Mouse (Mus musculus): ENCODE results near the gene Tspan31.

The Tspan31 gene

GRCm38 (mm10) chr10:127061085-127061484, 9.0 kb downstream of the Tspan31 start:
- no peak for TF ChIP-seq GATA4 (IDR thresholded peaks at IDR 0.05; ENCODE audit: insufficient replicate concordance, low read length)

GRCm38 (mm10) chr10:127059968-127060916, 9.8 kb downstream of the Tspan31 start, which contains the start of gene March9:
March9 (minus strand) TSS chr10:127060184.
- no peak for TF ChIP-seq GATA4 (IDR thresholded peaks at IDR 0.05; ENCODE audit: insufficient replicate concordance, low read length)

- TF ChIP-seq GATA4 (IDR thresholded peaks at IDR 0.05; ENCODE audit: insufficient replicate concordance, low read length) = no peak
Observed at GRCm38 (mm10) chr10:127059174-127059967, 10.7 kb downstream of the Tspan31 start.

GRCm38 (mm10) chr10:127058708-127059107, 11.4 kb downstream of the Tspan31 start:
- TF ChIP-seq GATA4 (IDR thresholded peaks at IDR 0.05; ENCODE audit: insufficient replicate concordance, low read length) = no peak

GRCm38 (mm10) chr10:127058161-127058560, 11.9 kb downstream of the Tspan31 start:
- no peak for TF ChIP-seq GATA4 (IDR thresholded peaks at IDR 0.05; ENCODE audit: insufficient replicate concordance, low read length)

- TF ChIP-seq GATA4 (IDR thresholded peaks at IDR 0.05; ENCODE audit: insufficient replicate concordance, low read length) = no peak
Observed at GRCm38 (mm10) chr10:127056490-127056889, 13.6 kb downstream of the Tspan31 start.

- TF ChIP-seq GATA4 (IDR thresholded peaks at IDR 0.05; ENCODE audit: insufficient replicate concordance, low read length) = no peak
Observed at GRCm38 (mm10) chr10:127055406-127055805, 14.7 kb downstream of the Tspan31 start.

- no peak for TF ChIP-seq GATA4 (IDR thresholded peaks at IDR 0.05; ENCODE audit: insufficient replicate concordance, low read length)
Observed at GRCm38 (mm10) chr10:127054646-127055045, 15.4 kb downstream of the Tspan31 start.

GRCm38 (mm10) chr10:127050119-127050474, 20.0 kb downstream of the Tspan31 start:
- TF ChIP-seq GATA4 (IDR thresholded peaks at IDR 0.05; ENCODE audit: insufficient replicate concordance, low read length) = no peak

- no peak for TF ChIP-seq GATA4 (IDR thresholded peaks at IDR 0.05; ENCODE audit: insufficient replicate concordance, low read length)
Observed at GRCm38 (mm10) chr10:127049395-127050118, 20.5 kb downstream of the Tspan31 start.

- TF ChIP-seq GATA4 (IDR thresholded peaks at IDR 0.05; ENCODE audit: insufficient replicate concordance, low read length) = no peak
Observed at GRCm38 (mm10) chr10:127048608-127049394, 21.3 kb downstream of the Tspan31 start.

- no peak for TF ChIP-seq GATA4 (IDR thresholded peaks at IDR 0.05; ENCODE audit: insufficient replicate concordance, low read length)
Observed at GRCm38 (mm10) chr10:127047954-127048353, 22.1 kb downstream of the Tspan31 start, which contains the start of gene Cyp27b1. Cyp27b1 (plus strand) TSS chr10:127048250.

GRCm38 (mm10) chr10:127043187-127043586, 26.9 kb downstream of the Tspan31 start:
- TF ChIP-seq GATA4 (IDR thresholded peaks at IDR 0.05; ENCODE audit: insufficient replicate concordance, low read length) = no peak

- no peak for TF ChIP-seq GATA4 (IDR thresholded peaks at IDR 0.05; ENCODE audit: insufficient replicate concordance, low read length)
Observed at GRCm38 (mm10) chr10:127042468-127043115, 27.5 kb downstream of the Tspan31 start.

Data from liver, adult (tissue).